Mouse (Mus musculus): ENCODE measurements around the gene Tmed8.
"Not testable (repeated sequence)": the region's sequence is repeated elsewhere in the genome, so short reads cannot be mapped to it uniquely, and the experiment has no call there.

Gene Tmed8

DNA sequence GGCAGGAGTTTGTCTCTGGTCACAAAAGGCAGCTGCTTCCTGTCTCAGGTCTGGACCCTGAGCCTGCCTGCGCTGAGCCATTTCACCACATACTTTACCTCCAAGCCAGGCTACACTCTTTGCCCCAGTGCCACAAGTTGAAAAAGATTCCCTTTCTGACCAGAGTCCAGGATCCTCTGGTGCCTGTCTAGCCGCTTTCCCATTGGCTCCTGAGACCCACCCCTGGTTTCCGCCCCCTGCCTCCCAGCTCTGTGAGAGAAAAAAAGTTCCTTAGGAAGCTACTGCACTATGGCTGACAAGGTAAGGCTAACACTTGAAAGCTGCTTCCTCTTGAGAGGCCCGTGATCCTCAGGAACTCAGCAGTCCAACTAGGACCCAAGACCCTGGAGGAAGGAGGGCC, 42.9 kb downstream of the Tmed8 start:
- DNase-seq: no peak

DNA sequence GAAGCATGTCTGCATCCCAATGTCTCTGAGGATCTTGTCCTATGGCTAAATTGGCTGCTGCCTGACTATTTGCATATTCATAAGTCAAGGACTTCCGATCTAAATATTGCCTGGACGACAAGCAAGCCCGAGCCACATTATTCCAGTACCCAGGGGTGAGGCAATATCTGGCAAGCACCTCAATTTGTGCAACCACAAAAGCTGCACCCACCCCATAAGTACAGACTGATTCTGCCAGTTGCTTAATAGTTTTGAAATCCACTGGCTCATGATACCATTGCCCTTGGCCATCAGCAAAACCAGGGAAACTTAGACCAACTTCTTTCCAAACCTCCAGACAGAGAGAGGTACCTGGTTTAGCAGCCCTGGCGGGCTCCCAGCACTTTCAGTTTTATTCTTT, 45.8 kb downstream of the Tmed8 start:
- not testable (repeated sequence) for DNase-seq

- DNase-seq: peak; percentile 25
Observed at GRCm38 (mm10) chr12:87149471-87149870, 50.8 kb downstream of the Tmed8 start.

DNA sequence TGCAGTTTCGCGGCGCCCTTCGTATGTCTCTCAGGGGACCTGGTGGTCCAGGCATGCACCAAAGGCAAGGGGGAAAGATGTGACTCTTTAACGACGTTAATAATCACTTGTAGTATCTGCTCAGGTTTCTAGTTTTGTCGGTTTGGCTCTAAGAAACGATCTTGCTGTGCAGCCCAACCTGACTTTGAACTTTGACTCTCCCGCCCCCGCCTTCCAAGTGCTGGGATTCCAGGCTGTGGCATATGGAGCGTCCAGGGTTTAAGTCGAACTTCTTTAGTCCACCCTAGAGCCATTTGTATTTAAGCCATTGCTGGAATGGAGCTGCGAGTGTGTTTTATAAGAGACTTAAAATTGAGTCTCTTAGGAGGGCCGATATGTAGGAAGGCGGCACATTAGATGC, 52.1 kb downstream of the Tmed8 start:
- DNase-seq: no peak

- DNase-seq: peak; percentile 97
Observed at GRCm38 (mm10) chr12:87147395-87148089, 52.7 kb downstream of the Tmed8 start, which contains the start of gene Pomt2. Gene Pomt2 (minus strand): TSS chr12:87147968.

GRCm38 (mm10) chr12:87146966-87147365, 53.3 kb downstream of the Tmed8 start, which contains the start of gene Gstz1:
Gene Gstz1 (plus strand): TSS chr12:87147165.
- peak; percentile 85 for DNase-seq

GRCm38 (mm10) chr12:87142156-87142555, 58.1 kb downstream of the Tmed8 start:
- no peak for DNase-seq

- DNase-seq: no peak
Observed at GRCm38 (mm10) chr12:87138768-87139167, 61.5 kb downstream of the Tmed8 start.

DNA sequence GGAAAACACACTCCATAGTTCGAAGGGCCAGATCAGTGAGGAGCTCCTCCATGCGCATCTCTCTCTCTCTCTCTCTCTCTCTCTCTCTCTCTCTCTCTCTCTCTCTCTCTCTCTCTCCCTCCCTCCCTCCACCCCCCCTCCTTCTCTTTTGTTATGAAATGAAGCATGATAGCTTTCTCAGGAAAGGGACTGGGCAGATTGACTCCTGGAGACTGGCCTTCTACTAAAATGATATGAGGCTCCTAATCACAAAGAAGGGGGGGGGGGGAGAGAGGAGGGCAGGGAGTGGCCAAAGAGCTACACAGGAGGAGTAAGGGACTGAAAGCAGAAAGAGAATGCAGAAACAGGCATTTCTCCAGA, 61.9 kb downstream of the Tmed8 start:
- no peak for DNase-seq

DNA sequence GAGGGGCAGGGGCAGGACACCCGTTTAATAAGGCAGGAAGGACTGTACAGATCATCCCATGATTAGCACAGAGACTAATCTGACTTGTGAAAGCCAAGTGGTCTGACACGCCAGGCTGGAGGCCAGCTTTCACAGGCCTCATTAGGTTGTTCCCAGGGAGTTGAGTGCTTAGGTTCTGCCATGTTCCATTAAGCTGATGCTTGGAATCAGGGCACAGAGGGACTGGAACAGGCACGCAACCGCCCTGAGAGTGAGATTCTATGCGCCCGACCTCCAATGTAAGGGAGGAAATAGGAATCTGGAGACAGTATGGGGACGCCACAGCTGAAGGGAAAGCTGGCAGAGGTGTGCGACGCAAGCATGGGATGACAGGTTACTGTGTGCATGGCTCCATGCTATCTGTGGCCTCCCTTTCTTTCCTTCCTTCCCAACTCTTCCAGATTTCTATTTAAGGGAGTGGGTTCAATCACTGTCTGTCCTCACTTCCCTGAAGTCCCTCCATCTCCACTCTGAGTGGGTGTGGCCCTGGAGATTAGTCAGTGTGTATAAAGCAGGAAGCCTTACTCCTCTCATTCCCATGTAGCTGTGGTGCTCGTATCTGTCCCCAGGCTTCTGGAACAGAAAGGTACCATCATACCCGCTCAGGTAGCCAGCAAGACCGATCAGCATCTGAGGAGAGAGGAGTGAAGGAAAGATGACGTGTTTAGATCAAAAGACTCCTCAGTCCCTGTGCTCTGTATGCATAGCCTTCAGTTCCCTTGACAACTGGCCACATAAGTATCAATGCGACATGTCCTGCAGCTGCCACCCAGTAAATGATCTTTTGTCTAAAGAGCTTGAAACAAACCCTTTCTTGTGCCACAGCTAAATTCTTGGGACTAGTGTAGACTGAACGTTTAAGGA, 62.6 kb downstream of the Tmed8 start:
- no peak for DNase-seq

DNA sequence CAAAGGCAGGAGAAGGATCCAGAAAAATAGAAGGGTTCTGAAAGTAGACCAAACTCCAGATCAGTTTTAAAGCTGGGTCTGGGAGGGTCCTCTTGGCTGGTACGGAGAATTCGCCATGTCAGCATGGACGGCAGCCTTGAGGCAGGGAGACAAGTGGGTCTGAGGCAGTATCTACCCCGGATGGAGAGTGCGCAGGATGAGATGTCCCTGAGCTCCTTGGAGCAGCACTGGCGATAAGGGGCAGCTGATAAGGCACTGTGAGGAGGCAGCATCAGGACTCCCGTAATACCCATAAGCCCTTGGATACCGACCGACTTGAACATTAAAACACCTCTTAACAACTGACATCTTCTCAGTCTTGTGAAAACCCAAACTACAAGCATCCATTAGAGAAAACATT, 67.5 kb downstream of the Tmed8 start:
- no peak for DNase-seq

GRCm38 (mm10) chr12:87132210-87132609, 68.0 kb downstream of the Tmed8 start:
- no peak for DNase-seq

DNA sequence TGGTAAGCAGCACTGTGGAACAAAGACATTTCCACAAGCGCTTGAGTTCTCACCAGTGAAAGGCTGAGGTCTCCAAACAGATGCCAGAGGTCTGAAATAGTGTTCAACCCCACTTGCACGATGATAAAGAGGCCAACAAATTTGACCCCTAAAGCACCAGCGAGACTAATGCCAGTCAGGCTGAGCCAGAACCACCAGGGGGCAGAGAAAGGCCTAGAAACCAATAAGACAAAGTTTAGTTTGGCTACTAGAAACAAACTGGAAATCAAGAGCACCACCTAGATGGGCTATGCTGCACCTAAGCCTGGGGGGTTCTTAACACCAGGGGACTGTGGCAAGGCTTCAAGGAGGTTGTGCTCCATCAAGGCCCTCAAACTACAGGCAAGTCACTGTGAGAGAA, 68.6 kb downstream of the Tmed8 start:
- DNase-seq: no peak

DNA sequence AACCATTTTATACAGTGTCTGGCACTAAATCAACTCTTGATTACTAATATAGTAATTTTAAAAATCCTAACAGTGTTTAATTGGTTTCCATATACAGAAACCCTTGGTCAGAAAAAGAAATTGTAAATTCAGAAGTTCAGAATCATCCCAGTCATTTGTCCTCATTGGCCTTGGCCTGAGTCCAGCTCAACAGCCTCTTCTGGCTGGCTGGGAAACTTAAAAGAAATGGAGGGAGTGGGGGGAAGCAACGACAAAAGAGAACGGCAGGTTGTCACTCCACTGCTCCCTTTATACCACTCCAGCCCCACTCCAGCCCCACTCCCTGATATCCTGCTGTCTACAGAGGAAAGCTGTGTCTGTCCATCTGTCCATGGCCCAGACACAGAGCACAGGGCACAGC, 69.1 kb downstream of the Tmed8 start:
- no peak for DNase-seq

DNA sequence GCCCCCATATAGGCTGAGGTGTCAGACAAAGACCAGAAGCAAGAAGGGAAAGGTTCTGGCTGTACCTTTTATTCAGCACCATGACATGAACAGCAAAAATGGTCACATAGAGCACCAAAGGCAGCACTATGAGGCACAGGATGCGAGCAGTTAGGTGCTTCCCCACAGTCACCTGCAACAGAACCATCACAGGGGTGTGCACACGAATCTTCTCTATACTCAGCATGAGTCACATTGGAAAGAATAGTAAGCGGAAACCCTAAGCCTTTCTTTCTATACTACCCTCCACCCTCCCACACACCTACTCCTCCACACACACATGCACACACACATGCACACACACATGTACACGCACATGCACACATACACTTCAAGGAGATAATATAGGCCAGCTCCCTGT, 70.0 kb downstream of the Tmed8 start:
- no peak for DNase-seq

- DNase-seq: no peak
Observed at GRCm38 (mm10) chr12:87127256-87127655, 73.0 kb downstream of the Tmed8 start.

- no peak for DNase-seq
Observed at GRCm38 (mm10) chr12:87121918-87122589, 78.2 kb downstream of the Tmed8 start.

All from cerebellum, adult 11-12 months (tissue).